Mouse (Mus musculus): ENCODE measurements at regions not wholly inside any gene's neighbourhood (a gene's known extent, or its start where the extent isn't known, plus 50 kb on each side); places are given as distances from the start of the nearest gene placed in this dataset.

DNA sequence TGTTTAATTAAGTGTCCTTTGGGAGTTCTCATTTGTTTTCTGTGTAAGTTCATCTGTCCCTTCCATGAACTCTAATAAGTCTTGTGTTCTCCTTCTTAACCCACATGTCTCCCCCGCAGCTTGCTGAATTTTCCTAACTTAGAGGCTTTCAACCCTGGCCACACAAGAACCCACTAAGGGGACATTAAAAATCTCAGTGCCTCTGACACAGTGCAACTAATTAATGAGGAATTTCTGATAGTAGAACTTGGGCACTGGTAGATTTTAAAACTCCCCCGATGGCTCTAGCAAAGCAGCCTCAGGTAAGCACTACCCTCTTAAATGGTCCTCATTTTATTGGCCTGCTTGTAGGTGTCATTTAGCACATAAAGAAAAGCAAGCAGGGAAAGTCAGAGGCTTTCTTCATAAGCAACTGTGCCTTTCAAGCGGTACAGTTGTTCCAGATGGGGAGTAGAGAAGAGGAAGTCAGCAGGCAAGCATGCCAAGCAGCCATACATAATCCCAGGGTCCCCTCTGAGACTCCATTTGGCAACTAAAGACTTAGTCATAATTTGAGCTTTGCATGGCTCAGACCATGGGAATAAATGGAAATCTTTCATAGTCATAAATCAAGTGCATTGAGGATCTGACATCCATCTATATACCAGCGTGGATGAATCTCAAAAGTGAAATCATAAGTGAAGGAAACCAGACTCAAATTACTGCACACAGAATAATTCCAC, 117.7 kb upstream of the Slc24a3 start:
- no peaks in the 10 kb centered on the region for H3K27me3 ChIP-seq (replicated peaks; ENCODE audit: control insufficient read depth, insufficient read depth, low read length)
- no peak overlapping the region for H3K4me3 ChIP-seq (ENCODE audit: low read depth, low read length)
- no peak overlapping the region for H3K9ac ChIP-seq (ENCODE audit: low read depth, low read length)
- 69% methylated on average over 4 of the region's 4 CpGs for WGBS
- no peak overlapping the region for H3K27ac ChIP-seq (ENCODE audit: low read depth, low read length)
- no peaks in the 10 kb centered on the region for H3K4me1 ChIP-seq (replicated peaks; ENCODE audit: control insufficient read depth, insufficient read depth, low read length)
- H3K36me3 ChIP-seq (ENCODE audit: control insufficient read depth, insufficient read depth), result no peaks in the 10 kb centered on the region
- ATAC-seq, result no peak
- no peak overlapping the region for H3K4me2 ChIP-seq (replicated peaks; ENCODE audit: low read depth)
- no peak for TF ChIP-seq CTCF (IDR thresholded peaks at IDR 0.05; ENCODE audit: low read depth)
- H3K9me3 ChIP-seq (ENCODE audit: control insufficient read depth), result no peaks in the 10 kb centered on the region

GRCm38 (mm10) chr2:145052405-145052804, 115.1 kb upstream of the Slc24a3 start:
- ATAC-seq, result no peak
- Histone ChIP-seq H3K4me2 (replicated peaks; ENCODE audit: low read depth) (no peak overlapping the region), H3K27ac (ENCODE audit: low read depth, low read length) (no peak overlapping the region), H3K9ac (ENCODE audit: low read depth, low read length) (no peak overlapping the region), H3K36me3 (ENCODE audit: control insufficient read depth, insufficient read depth) (no peaks in the 10 kb centered on the region), H3K4me3 (ENCODE audit: low read depth, low read length) (no peak overlapping the region), H3K27me3 (replicated peaks; ENCODE audit: control insufficient read depth, insufficient read depth, low read length) (no peaks in the 10 kb centered on the region), H3K4me1 (replicated peaks; ENCODE audit: control insufficient read depth, insufficient read depth, low read length) (no peaks in the 10 kb centered on the region), H3K9me3 (ENCODE audit: control insufficient read depth) (no peaks in the 10 kb centered on the region)
- TF ChIP-seq CTCF (IDR thresholded peaks at IDR 0.05; ENCODE audit: low read depth), result no peak
- WGBS, result 73% methylated on average over 2 of the region's 2 CpGs

DNA sequence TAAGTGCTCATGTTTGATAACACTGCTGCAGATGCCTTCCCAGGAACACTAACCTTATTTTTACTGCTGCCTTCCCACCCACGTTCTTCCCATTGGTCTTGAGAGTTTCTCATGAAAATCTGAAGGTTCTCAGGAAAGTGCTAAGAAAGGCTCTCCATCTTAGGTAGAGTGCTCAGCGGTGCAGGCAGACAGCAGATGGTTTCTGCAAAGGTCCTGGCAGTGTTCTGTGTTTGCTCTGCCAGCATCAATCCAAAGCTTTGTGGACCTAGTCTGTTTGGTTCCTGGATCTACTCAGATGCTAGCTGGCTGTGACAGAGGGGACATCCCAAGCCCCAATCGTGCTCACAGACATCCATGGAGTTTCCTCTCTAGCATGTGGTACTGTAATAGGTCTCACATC, 111.3 kb upstream of the Slc24a3 start:
- no peaks in the 10 kb centered on the region for H3K9me3 ChIP-seq (ENCODE audit: control insufficient read depth)
- 59% methylated on average over 3 of the region's 3 CpGs for WGBS
- ATAC-seq, result no peak
- no peak overlapping the region for H3K27ac ChIP-seq (ENCODE audit: low read depth, low read length)
- H3K27me3 ChIP-seq (replicated peaks; ENCODE audit: control insufficient read depth, insufficient read depth, low read length), result no peaks in the 10 kb centered on the region
- no peak for TF ChIP-seq CTCF (IDR thresholded peaks at IDR 0.05; ENCODE audit: low read depth)
- no peaks in the 10 kb centered on the region for H3K36me3 ChIP-seq (ENCODE audit: control insufficient read depth, insufficient read depth)
- H3K9ac ChIP-seq (ENCODE audit: low read depth, low read length), result no peak overlapping the region
- no peaks in the 10 kb centered on the region for H3K4me1 ChIP-seq (replicated peaks; ENCODE audit: control insufficient read depth, insufficient read depth, low read length)
- no peak overlapping the region for H3K4me2 ChIP-seq (replicated peaks; ENCODE audit: low read depth)
- no peak overlapping the region for H3K4me3 ChIP-seq (ENCODE audit: low read depth, low read length)

DNA sequence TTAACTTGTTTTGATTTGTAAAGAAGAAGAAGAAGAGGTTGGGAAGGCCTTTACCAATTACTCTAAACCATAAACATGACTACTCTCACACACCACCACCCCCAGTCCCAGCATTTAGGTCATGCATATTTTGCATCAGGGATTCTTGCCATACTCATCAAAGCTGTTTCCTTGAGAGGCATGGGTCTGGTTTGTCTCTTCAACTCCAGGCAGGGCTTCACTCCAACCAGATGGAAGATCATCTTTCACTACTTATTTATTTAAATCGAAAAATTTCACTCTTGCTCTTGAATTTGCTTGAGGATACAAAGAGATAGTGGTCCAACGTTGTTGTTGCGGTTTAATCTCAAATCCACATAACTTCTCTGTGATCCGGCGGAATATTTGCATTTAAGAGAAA, 110.8 kb upstream of the Slc24a3 start:
- no peak for ATAC-seq
- H3K4me2 ChIP-seq (replicated peaks; ENCODE audit: low read depth), result no peak overlapping the region

DNA sequence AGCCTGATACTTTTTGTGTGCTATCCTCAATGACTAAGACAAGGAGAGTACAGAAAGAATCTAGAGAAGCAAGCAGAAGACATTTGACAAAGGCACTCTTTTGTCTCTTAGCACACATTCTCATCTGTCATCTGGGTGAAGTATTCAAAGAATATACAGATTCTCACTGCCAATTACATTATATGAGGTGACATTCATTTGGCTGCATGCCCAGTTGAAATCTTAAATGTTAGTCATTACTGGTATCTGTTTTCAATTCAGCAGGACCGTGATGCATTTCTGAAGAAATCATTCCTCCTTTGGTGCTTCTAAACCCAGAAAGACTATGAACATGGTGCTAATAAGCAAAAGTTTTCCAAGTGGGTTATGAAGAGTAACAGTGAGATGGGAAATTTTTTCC, 97.6 kb upstream of the Slc24a3 start:
- H3K27ac ChIP-seq (ENCODE audit: low read depth, low read length), result no peak overlapping the region
- no peaks in the 10 kb centered on the region for H3K9me3 ChIP-seq (ENCODE audit: control insufficient read depth)
- H3K4me2 ChIP-seq (replicated peaks; ENCODE audit: low read depth), result no peak overlapping the region
- H3K4me1 ChIP-seq (replicated peaks; ENCODE audit: control insufficient read depth, insufficient read depth, low read length), result no peaks in the 10 kb centered on the region
- no peaks in the 10 kb centered on the region for H3K36me3 ChIP-seq (ENCODE audit: control insufficient read depth, insufficient read depth)
- TF ChIP-seq CTCF (IDR thresholded peaks at IDR 0.05; ENCODE audit: low read depth), result no peak
- H3K27me3 ChIP-seq (replicated peaks; ENCODE audit: control insufficient read depth, insufficient read depth, low read length), result no peaks in the 10 kb centered on the region
- no peak overlapping the region for H3K9ac ChIP-seq (ENCODE audit: low read depth, low read length)
- H3K4me3 ChIP-seq (ENCODE audit: low read depth, low read length), result no peak overlapping the region
- WGBS, result 68% methylated on average over 1 of the region's 1 CpGs
- ATAC-seq, result no peak

More for the DNA sequence above, 110.8 kb upstream of the Slc24a3 start:
- Histone ChIP-seq H3K9me3 (ENCODE audit: control insufficient read depth) (no peaks in the 10 kb centered on the region), H3K9ac (ENCODE audit: low read depth, low read length) (no peak overlapping the region), H3K4me3 (ENCODE audit: low read depth, low read length) (no peak overlapping the region), H3K4me1 (replicated peaks; ENCODE audit: control insufficient read depth, insufficient read depth, low read length) (no peaks in the 10 kb centered on the region), H3K36me3 (ENCODE audit: control insufficient read depth, insufficient read depth) (no peaks in the 10 kb centered on the region), H3K27ac (ENCODE audit: low read depth, low read length) (no peak overlapping the region), H3K27me3 (replicated peaks; ENCODE audit: control insufficient read depth, insufficient read depth, low read length) (no peaks in the 10 kb centered on the region)
- TF ChIP-seq CTCF (IDR thresholded peaks at IDR 0.05; ENCODE audit: low read depth), result no peak
- 54% methylated on average over 5 of the region's 5 CpGs for WGBS

DNA sequence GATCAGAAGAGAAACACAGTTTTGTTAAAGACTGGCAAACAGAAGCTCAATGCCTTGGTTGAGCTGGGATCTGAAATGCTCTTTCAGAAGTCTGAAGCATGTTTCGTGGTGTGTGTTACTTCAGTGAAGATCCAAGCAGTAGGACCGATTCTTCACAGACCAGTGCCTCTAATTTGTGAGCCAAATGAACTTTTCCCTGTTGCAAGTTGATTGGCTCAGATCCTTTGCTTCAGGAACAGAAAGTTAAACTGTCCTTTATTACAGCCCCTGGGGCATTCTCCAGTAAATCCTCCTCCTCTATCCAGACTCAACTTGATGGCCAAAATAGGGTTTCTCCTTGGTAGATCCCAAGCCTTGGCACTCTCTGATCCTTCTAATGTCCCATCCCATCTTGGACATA, 85.6 kb upstream of the Slc24a3 start:
- ATAC-seq, result no peak
- H3K4me2 ChIP-seq (replicated peaks; ENCODE audit: low read depth), result no peak overlapping the region
- H3K9ac ChIP-seq (ENCODE audit: low read depth, low read length), result no peak overlapping the region
- no peaks in the 10 kb centered on the region for H3K36me3 ChIP-seq (ENCODE audit: control insufficient read depth, insufficient read depth)
- no peak for TF ChIP-seq CTCF (IDR thresholded peaks at IDR 0.05; ENCODE audit: low read depth)
- H3K9me3 ChIP-seq (ENCODE audit: control insufficient read depth), result no peaks in the 10 kb centered on the region
- no peaks in the 10 kb centered on the region for H3K4me1 ChIP-seq (replicated peaks; ENCODE audit: control insufficient read depth, insufficient read depth, low read length)
- WGBS, result 93% methylated on average over 2 of the region's 2 CpGs
- H3K27me3 ChIP-seq (replicated peaks; ENCODE audit: control insufficient read depth, insufficient read depth, low read length), result no peaks in the 10 kb centered on the region
- no peak overlapping the region for H3K4me3 ChIP-seq (ENCODE audit: low read depth, low read length)
- no peak overlapping the region for H3K27ac ChIP-seq (ENCODE audit: low read depth, low read length)

- no peak for TF ChIP-seq CTCF (IDR thresholded peaks at IDR 0.05; ENCODE audit: low read depth)
- Histone ChIP-seq H3K4me1 (replicated peaks; ENCODE audit: control insufficient read depth, insufficient read depth, low read length) (no peaks in the 10 kb centered on the region), H3K4me3 (ENCODE audit: low read depth, low read length) (no peak overlapping the region)
Measured at GRCm38 (mm10) chr2:145084621-145085020, 82.9 kb upstream of the Slc24a3 start.

More at GRCm38 (mm10) chr2:145084621-145085020, 82.9 kb upstream of the Slc24a3 start:
- no peaks in the 10 kb centered on the region for H3K9me3 ChIP-seq (ENCODE audit: control insufficient read depth)
- no peak overlapping the region for H3K9ac ChIP-seq (ENCODE audit: low read depth, low read length)
- 66% methylated on average over 2 of the region's 2 CpGs for WGBS
- no peak overlapping the region for H3K4me2 ChIP-seq (replicated peaks; ENCODE audit: low read depth)
- ATAC-seq, result no peak
- no peaks in the 10 kb centered on the region for H3K27me3 ChIP-seq (replicated peaks; ENCODE audit: control insufficient read depth, insufficient read depth, low read length)
- H3K36me3 ChIP-seq (ENCODE audit: control insufficient read depth, insufficient read depth), result no peaks in the 10 kb centered on the region
- no peak overlapping the region for H3K27ac ChIP-seq (ENCODE audit: low read depth, low read length)

Data from intestine, postnatal 0 days (tissue).